Mouse (Mus musculus) kidney, postnatal 25 days (tissue): ENCODE data around the gene Emx1.
A peak's percentile ranks its signal among the peaks of the same experiment; 100 is the strongest.

Source experiments
- DNase-seq, 2 experiments: peaks; one replicate each; pipeline ENCODE4 v3.0.0; 2021; ENCODE audit warnings: mixed read lengths in 2 of 2

The Emx1 gene

DNA sequence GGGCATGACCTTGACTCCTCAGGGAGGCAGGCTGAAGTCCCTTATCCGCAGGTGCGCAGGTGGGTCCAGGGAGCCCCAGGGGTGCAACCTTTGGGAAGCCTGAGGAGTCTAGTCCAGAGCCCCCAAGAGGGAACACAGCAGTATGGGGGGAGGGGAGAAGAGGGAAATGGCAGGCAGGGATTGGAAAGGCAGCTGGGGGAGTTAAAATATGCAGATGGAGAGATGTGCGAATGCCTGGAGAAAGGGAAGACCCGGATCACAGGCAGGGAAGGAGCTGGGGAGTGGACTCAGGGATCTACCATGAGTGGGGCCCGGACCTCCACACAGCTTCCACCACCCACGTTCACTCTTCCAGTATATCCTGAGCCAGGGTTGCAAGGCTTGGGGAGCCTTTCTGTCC, 44.2 kb downstream of the Emx1 start:
- no peak for DNase-seq

- peak in 1 of 2 experiments; percentile 40 for DNase-seq
Measured at GRCm38 (mm10) chr6:85232045-85232444, 44.8 kb downstream of the Emx1 start.

DNA sequence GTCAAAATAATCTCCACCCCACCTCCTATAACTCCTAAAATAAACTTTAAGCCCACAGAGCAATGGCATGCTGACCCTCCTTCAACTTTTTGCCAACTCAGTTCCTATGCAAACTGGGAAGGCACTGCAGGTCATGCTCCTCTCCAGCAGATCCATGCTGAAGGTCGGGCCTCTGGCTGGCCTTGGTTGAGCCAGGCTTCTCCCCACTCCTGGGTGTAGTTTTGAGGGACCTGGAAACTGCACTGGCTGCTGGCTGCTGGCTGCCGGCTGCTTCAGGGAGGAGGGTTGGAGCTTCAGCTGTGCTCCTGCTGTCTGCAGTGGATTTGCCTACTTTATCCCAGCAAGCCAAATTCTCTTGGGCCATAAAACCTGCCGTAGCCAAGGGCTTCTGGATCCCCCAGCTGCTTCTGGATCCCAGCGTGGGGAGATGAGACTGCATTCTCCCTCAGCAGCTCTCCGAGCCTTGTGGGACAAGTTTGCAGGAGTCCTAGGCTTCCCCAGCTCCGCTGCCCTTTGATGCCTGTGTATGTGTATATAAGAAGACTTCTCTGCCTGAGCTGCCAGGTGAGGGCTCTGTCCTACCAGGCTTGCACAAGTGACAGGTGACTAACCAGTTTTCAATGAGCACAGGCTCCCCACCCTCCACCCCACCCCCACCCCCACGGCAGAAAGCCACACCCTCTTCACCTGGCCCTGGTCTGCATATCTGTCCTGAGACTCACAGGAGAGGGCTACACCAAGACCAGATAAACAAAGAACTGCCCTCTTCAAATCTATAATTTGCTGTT, 45.8 kb downstream of the Emx1 start:
- peak in 1 of 2 experiments; percentile 41 for DNase-seq

GRCm38 (mm10) chr6:85234796-85235195, 47.6 kb downstream of the Emx1 start:
- DNase-seq = no peak

DNA sequence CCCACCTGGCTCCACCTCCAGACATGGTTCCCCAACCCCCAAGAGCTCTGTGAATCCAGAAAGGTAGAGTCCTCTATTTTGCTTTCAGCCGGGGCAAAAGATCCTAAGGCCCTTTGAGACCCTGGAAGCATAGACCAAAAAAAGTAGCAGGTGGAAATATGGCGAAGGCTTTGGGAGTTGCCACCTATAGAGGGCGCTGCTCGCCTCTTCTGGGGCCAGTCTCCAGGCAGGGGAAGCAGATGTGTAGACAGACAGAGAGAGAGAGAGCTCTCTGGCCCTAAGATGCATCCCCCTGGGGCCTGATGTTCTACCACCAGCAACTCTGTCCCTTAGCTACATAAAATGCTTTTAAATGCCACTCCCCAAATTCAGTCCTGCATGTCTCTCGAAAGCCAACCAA, 49.8 kb downstream of the Emx1 start:
- DNase-seq = peak in 1 of 2 experiments; percentile 53

GRCm38 (mm10) chr6:85237595-85238337, 50.5 kb downstream of the Emx1 start:
- DNase-seq = no peak

DNA sequence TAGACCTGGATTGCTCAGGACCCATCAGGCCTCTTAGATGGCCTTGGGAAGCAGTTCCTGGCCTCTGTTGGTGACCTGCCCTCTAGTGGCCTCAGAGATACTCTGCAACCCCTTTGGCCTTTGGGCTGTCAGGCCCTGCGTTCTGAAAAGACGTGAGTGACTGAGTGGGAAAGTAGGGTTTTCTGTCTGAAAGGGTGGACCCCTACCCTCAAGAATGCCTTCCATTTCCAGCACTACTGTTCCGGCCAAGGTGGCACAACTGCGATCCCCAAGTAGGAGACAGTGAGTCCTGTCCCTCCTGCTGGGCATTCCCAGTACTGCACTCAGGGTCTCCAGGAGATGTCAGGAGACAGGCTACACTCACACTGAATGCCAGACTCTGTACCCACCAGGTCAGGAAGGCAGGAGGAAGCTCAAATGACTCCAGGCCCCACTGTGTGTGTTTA, 51.8 kb downstream of the Emx1 start:
- DNase-seq = peak; percentile 87 to 92

DNA sequence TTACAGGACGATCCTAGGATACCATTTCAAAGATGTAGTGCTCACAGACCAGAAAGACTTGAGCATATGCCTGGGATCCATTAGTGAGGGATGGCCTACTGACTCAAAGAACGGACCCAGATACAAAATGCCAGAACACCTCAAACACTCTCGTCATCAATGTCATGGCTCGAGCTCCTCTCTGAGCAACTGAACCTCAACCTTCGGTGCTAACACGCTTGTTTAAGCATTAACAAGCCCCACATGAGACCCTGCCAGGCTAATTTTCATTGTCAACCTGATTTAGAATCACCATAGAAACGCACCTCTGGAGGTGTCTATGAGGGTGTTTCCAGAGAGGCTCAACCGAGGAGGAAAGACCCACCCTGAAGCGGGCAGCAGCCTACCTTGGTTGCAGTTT, 62.6 kb downstream of the Emx1 start:
- DNase-seq = no peak

DNA sequence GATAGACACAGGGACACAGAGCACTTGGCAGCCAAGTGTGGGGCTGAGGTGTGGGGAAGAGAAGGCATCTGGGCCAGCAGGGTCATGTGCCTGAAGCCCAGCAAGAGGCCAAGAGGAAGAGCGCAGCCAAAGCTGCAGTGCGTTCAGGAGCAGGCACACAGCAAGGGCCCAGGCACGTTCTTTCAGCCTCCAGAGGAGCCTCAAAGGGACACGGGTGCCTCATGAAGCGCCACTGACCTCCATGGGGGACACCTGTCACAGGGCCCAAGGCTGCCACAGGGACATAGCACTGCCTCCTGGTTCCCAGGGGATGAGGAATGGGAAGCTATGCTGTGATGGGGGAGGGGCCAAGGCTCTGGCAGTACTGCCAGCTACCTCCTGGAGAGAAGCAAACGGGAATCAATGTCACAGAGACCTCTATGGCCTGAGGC, 63.6 kb downstream of the Emx1 start:
- DNase-seq = peak; percentile 78 to 90

DNA sequence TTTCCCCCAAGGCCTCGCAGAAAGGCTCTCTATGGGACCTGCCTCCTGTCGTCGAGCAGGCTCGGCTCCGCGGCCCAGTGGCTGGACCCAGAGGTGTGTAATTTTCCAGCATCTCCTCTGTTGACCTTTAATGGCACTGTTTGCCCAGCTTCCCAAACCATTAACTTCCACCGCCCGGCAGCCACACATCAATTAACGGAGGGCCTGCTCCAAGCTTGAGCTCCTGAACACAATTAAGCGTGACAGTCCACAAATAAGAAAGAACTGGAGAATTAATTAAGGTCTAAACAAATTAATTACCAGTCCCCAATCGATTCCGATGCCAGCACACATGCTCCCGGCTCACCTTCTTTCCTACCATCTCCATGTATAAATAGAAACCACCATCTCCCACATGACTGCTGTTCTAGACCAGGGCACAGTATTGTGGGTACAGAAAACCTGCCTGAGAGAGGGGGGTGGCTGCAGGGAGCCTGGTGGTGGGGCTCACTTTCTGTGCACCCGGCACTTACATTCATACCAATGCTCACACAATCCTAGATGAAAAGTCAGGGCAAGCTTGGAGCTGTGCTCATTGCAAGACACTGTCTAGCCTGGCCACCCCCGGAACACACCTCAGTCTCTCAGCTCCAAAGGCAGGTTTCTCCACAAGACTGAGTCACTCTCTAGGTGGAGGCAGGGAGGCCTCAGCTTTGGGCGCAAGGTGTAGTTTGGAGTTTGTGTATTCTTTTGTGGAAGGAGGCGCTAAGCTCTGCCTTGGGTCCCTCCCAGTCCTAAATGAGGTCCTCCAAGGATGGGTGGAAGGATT, 65.2 kb downstream of the Emx1 start:
- peak; percentile 69 to 89 for DNase-seq

DNA sequence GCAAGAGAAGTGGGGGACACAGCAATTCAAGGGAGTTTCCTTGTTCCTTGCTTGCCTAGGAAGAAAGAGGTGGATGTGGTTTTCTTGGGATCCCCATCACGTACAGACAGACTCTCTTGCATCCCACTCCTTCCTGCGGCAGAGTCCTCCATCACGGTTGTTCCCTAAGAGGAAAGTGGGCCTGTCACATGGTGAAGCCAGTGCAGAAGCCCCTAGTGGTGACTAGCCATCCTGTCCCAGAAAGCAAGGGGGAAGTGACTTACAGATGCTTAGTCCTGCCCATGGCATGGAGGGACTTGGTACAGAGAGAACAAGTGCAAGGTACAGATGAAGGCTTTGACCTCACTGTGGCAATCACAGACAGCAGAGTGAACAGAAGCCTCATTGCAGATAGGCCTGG, 66.0 kb downstream of the Emx1 start:
- no peak for DNase-seq
